Mouse (Mus musculus) CH12.LX (cell line): ENCODE results near the gene Gramd1b. TPM values are rescaled to one million over a fixed set of nuclear protein-coding genes. Genes with fewer than 3 reads are reported as not detected.

Experiments
- DNase-seq: peaks from one replicate; pipeline ENCODE4 v3.0.0-alpha.2; 2013; ENCODE audit errors: extremely low read depth
- H3K27ac ChIP-seq: 2 replicates; pipeline ENCODE4 v1.5.1; 2012; ENCODE audit warnings: low read depth, mild to moderate bottlenecking, control low read depth, moderate library complexity; ENCODE audit not compliant: insufficient read depth
- H3K27me3 ChIP-seq: replicated peaks from 2 replicates; pipeline ENCODE3; 2012; ENCODE audit warnings: inconsistent platforms
- H3K36me3 ChIP-seq, 2 experiments: replicated peaks in 1 of 2; 2 replicates each; pipeline versions ENCODE3 to v1.6.1; 2012; ENCODE audit warnings: inconsistent platforms in 1 of 2, low read length in 1 of 2, mild to moderate bottlenecking in 1 of 2, mixed read lengths in 1 of 2, moderate library complexity in 1 of 2; ENCODE audit not compliant: control insufficient read depth in 1 of 2, insufficient read depth in 1 of 2
- H3K4me1 ChIP-seq, 2 experiments: 2 replicates each; pipeline ENCODE4 v1.6.1; 2012; ENCODE audit warnings: inconsistent platforms in 1 of 2, moderate library complexity in 1 of 2; ENCODE audit not compliant: insufficient read depth in 2 of 2, control insufficient read depth in 1 of 2
- H3K4me2 ChIP-seq: 2 replicates; pipeline ENCODE4 v1.6.1; 2012; ENCODE audit warnings: low read depth, mild to moderate bottlenecking, control low read depth; ENCODE audit not compliant: poor library complexity, insufficient read depth, severe bottlenecking
- H3K4me3 ChIP-seq, 3 experiments: fragments of 150-350 bp in 1 of 3; sonication (generic) in 1 of 3; replicated peaks in 1 of 3; 2 replicates each; pipeline versions ENCODE3 to v1.5.1; 2011 to 2012; ENCODE audit warnings: low read depth in 2 of 3, low read length in 2 of 3, mild to moderate bottlenecking in 2 of 3, moderate library complexity in 2 of 3, control low read depth in 1 of 3, improper control_type of control experiment in 1 of 3, inconsistent platforms in 1 of 3, mixed read lengths in 1 of 3; ENCODE audit not compliant: poor library complexity in 1 of 3
- H3K79me2 ChIP-seq: replicated peaks from 2 replicates; pipeline ENCODE4 v1.6.1; 2012; ENCODE audit warnings: mild to moderate bottlenecking, moderate library complexity; ENCODE audit not compliant: control insufficient read depth, poor library complexity, insufficient read depth, severe bottlenecking; ENCODE audit errors: extremely low read depth
- H3K9ac ChIP-seq: 2 replicates; pipeline ENCODE4 v1.6.1; 2012; ENCODE audit warnings: low read depth, mild to moderate bottlenecking, control low read depth, moderate library complexity; ENCODE audit not compliant: insufficient read depth
- H3K9me3 ChIP-seq: replicated peaks from 2 replicates; pipeline ENCODE3; 2012; ENCODE audit warnings: low read length, inconsistent platforms, mixed read lengths
- BHLHE40 ChIP-seq: IDR thresholded peaks from 2 replicates; pipeline ENCODE4 v1.6.1; 2011; ENCODE audit warnings: mild to moderate bottlenecking, low read depth, low read length, improper control_type of control experiment
- CHD1 ChIP-seq: IDR thresholded peaks from 2 replicates; pipeline ENCODE4 v1.6.1; 2012; ENCODE audit warnings: low read depth, low read length, improper control_type of control experiment, inconsistent platforms
- CHD2 ChIP-seq: IDR thresholded peaks from 2 replicates; pipeline ENCODE4 v1.6.1; 2011; ENCODE audit warnings: low read length, improper control_type of control experiment
- CTCF ChIP-seq, 2 experiments: IDR thresholded peaks in 1 of 2; conservative IDR thresholded peaks in 1 of 2; 2 replicates each; pipeline ENCODE4 v1.5.1; 2011 to 2012; ENCODE audit warnings: low read depth in 2 of 2, low read length in 2 of 2, improper control_type of control experiment in 1 of 2, inconsistent platforms in 1 of 2, mild to moderate bottlenecking in 1 of 2, moderate library complexity in 1 of 2
- ELF1 ChIP-seq: IDR thresholded peaks from 2 replicates; pipeline ENCODE4 v1.6.1; 2014; ENCODE audit warnings: low read depth, mild to moderate bottlenecking, inconsistent platforms, low read length, improper control_type of control experiment
- EP300 ChIP-seq: IDR thresholded peaks from 2 replicates; pipeline ENCODE4 v1.6.1; 2011; ENCODE audit warnings: low read length, improper control_type of control experiment
- GABPA ChIP-seq: IDR thresholded peaks from 2 replicates; pipeline ENCODE4 v1.6.1; 2012; ENCODE audit warnings: low read depth, low read length, improper control_type of control experiment, inconsistent platforms; ENCODE audit not compliant: insufficient replicate concordance
- HCFC1 ChIP-seq: IDR thresholded peaks from 2 replicates; pipeline ENCODE4 v1.6.1; 2012; ENCODE audit warnings: low read depth, mild to moderate bottlenecking, inconsistent platforms, low read length, improper control_type of control experiment
- IRF4 ChIP-seq: IDR thresholded peaks from 2 replicates; pipeline ENCODE4 v1.6.1; 2014; ENCODE audit warnings: low read depth, mild to moderate bottlenecking, inconsistent platforms, low read length, improper control_type of control experiment
- JUND ChIP-seq: conservative IDR thresholded peaks from 2 replicates; pipeline ENCODE4 v1.6.1; 2011; ENCODE audit warnings: low read depth, low read length, improper control_type of control experiment
- KAT2A ChIP-seq: IDR thresholded peaks from 2 replicates; pipeline ENCODE4 v1.6.1; 2012; ENCODE audit warnings: low read length, improper control_type of control experiment, inconsistent platforms; ENCODE audit not compliant: insufficient replicate concordance
- MAFK ChIP-seq: IDR thresholded peaks from 2 replicates; pipeline ENCODE4 v1.6.1; 2011; ENCODE audit warnings: low read length, improper control_type of control experiment; ENCODE audit not compliant: insufficient replicate concordance
- MEF2A ChIP-seq: IDR thresholded peaks from 2 replicates; pipeline ENCODE4 v1.6.1; 2014; ENCODE audit warnings: low read depth, mild to moderate bottlenecking, inconsistent platforms, low read length, improper control_type of control experiment, borderline replicate concordance
- MYC ChIP-seq: IDR thresholded peaks from 2 replicates; pipeline ENCODE4 v1.6.1; 2011; ENCODE audit warnings: low read depth, mild to moderate bottlenecking, improper control_type of control experiment, low read length
- PAX5 ChIP-seq: IDR thresholded peaks from 2 replicates; pipeline ENCODE4 v1.6.1; 2012; ENCODE audit warnings: low read length, inconsistent platforms, mixed read lengths
- POLR2A ChIP-seq: IDR thresholded peaks from 2 replicates; pipeline ENCODE4 v1.6.1; 2011; ENCODE audit warnings: low read depth, mild to moderate bottlenecking, improper control_type of control experiment, low read length
- RAD21 ChIP-seq: IDR thresholded peaks from 2 replicates; pipeline ENCODE4 v1.6.1; 2011; ENCODE audit warnings: low read depth, mild to moderate bottlenecking, low read length, improper control_type of control experiment, moderate library complexity
- RCOR1 ChIP-seq: conservative IDR thresholded peaks from 2 replicates; pipeline ENCODE4 v1.6.1; 2012; ENCODE audit warnings: low read depth, mild to moderate bottlenecking, inconsistent platforms, low read length, improper control_type of control experiment
- SIN3A ChIP-seq: IDR thresholded peaks from 2 replicates; pipeline ENCODE4 v1.6.1; 2012; ENCODE audit warnings: low read length, improper control_type of control experiment, inconsistent platforms
- SMC3 ChIP-seq: IDR thresholded peaks from 2 replicates; pipeline ENCODE4 v1.6.1; 2011; ENCODE audit warnings: low read depth, low read length, improper control_type of control experiment
- TBP ChIP-seq: conservative IDR thresholded peaks from 2 replicates; pipeline ENCODE4 v1.6.1; 2011; ENCODE audit warnings: low read depth, low read length, improper control_type of control experiment
- TCF12 ChIP-seq: IDR thresholded peaks from 2 replicates; pipeline ENCODE4 v1.6.1; 2014; ENCODE audit warnings: low read depth, mild to moderate bottlenecking, inconsistent platforms, low read length, improper control_type of control experiment
- USF2 ChIP-seq: conservative IDR thresholded peaks from 2 replicates; pipeline ENCODE4 v1.6.1; 2011; ENCODE audit warnings: low read depth, low read length, improper control_type of control experiment
- ZC3H11A ChIP-seq: IDR thresholded peaks from 2 replicates; pipeline ENCODE4 v1.6.1; 2012; ENCODE audit warnings: low read depth, mild to moderate bottlenecking, inconsistent platforms, low read length, improper control_type of control experiment
- ZKSCAN1 ChIP-seq: IDR thresholded peaks from 2 replicates; pipeline ENCODE4 v1.6.1; 2012; ENCODE audit warnings: low read depth, inconsistent platforms, low read length, improper control_type of control experiment, borderline replicate concordance
- ZMIZ1 ChIP-seq: IDR thresholded peaks from 2 replicates; pipeline ENCODE4 v1.6.1; 2012; ENCODE audit warnings: low read depth, mild to moderate bottlenecking, inconsistent platforms, low read length, improper control_type of control experiment
- ZNF384 ChIP-seq: IDR thresholded peaks from 2 replicates; pipeline ENCODE4 v1.6.1; 2012; ENCODE audit warnings: low read depth, low read length, improper control_type of control experiment, inconsistent platforms
- dilution Hi-C: fragments of 300-500 bp; cut with MboI; formaldehyde crosslinking; loops from 2 replicates; pipeline ENCODE4 v1.14.3; 2020; ENCODE audit warnings: low sequenced_read_pairs; ENCODE audit not compliant: extremely low pct_unique_long_range_greater_than_20kb, extremely low pct_ligation_motif_present
- in situ Hi-C: fragments of 300-500 bp; cut with MboI; formaldehyde crosslinking; loops from 3 replicates; pipeline ENCODE4 v1.14.3; 2019; ENCODE audit warnings: low sequenced_read_pairs, low pct_ligation_motif_present, low pct_unique_long_range_greater_than_20kb, mixed read lengths
- polyA plus RNA-seq: library from polyadenylated mRNA; unstranded; fragments of >175 nt; gene quantifications from 2 replicates; pipeline ENCODE4 v1.2.1, GENCODE M21; 2012; ENCODE audit warnings: low read depth; ENCODE audit not compliant: insufficient read length
- total RNA-seq, 2 experiments: library from RNA; depleted of rRNA; stranded (reverse); fragments of 300-350 nt in 1 of 2; fragments of >200 nt in 1 of 2; gene quantifications; 2 replicates each; pipeline ENCODE4 v1.2.3; 2012 to 2014

Gramd1b gene
- total and polyA plus RNA-seq, 3 experiments: 13.3 to 40.8 (median 16.7) TPM

GRCm38 (mm10) chr9:40478146-40478900 lies 52.9 kb downstream of the Gramd1b start:
- no peaks in the 10 kb centered on the region for H3K27me3 ChIP-seq
- H3K27ac ChIP-seq: no peak overlapping the region
- no peak overlapping the region for H3K4me3 ChIP-seq
- TF ChIP-seq ZKSCAN1 (no peak), RAD21 (no peak), ELF1 (no peak), KAT2A (no peak), POLR2A (no peak), CTCF (conservative IDR thresholded peaks at IDR 0.05 in 1 of 2, IDR thresholded peaks at IDR 0.05 in 1 of 2; ENCODE audit: low read depth in 2 of 2, low read length in 2 of 2) (no peak), TCF12 (no peak), MEF2A (no peak), ZC3H11A (no peak), EP300 (no peak), CHD2 (no peak), PAX5 (no peak), MAFK (no peak), HCFC1 (no peak), GABPA (no peak)
- TF ChIP-seq, all 38 proteins: peak for 0
- Histone ChIP-seq H3K36me3 (no peaks in the 10 kb centered on the region), H3K4me1 (peaks cover 5 to 13% of the 10 kb centered on the region in 2 experiments; a peak in 3 of 4 replicates), H3K4me2 (no peak overlapping the region), H3K9ac (no peak overlapping the region), H3K79me2 (no peaks in the 10 kb centered on the region), H3K9me3 (no peaks in the 10 kb centered on the region)
- in situ Hi-C loops: no loop called here
- dilution Hi-C loops: no loop called here
- DNase-seq: no peak

GRCm38 (mm10) chr9:40477611-40478010 lies 53.6 kb downstream of the Gramd1b start:
- Histone ChIP-seq H3K79me2 (no peaks in the 10 kb centered on the region), H3K4me2 (no peak overlapping the region), H3K36me3 (no peaks in the 10 kb centered on the region), H3K9ac (no peak overlapping the region), H3K4me1 (peaks cover 3 to 11% of the 10 kb centered on the region in 2 experiments; a peak in 2 of 4 replicates), H3K27ac (no peak overlapping the region), H3K4me3 (no peak overlapping the region), H3K9me3 (no peaks in the 10 kb centered on the region), H3K27me3 (peaks cover 2% of the 10 kb centered on the region)
- dilution Hi-C loops (no loop called here), in situ Hi-C loops (no loop called here)
- DNase-seq: no peak
- TF ChIP-seq POLR2A: no peak
- TF ChIP-seq JUND: no peak
- TF ChIP-seq MYC: no peak
- TF ChIP-seq TBP: no peak
- TF ChIP-seq ZNF384: no peak
- no peak for TF ChIP-seq CTCF (conservative IDR thresholded peaks at IDR 0.05 in 1 of 2, IDR thresholded peaks at IDR 0.05 in 1 of 2; ENCODE audit: low read depth in 2 of 2, low read length in 2 of 2)
- TF ChIP-seq ZC3H11A: no peak
- no peak for TF ChIP-seq KAT2A
- TF ChIP-seq IRF4: no peak
- no peak for TF ChIP-seq BHLHE40
- no peak for TF ChIP-seq SMC3
- no peak for TF ChIP-seq RCOR1
- no peak for TF ChIP-seq ELF1
- TF ChIP-seq SIN3A: no peak
- TF ChIP-seq ZKSCAN1: no peak
- TF ChIP-seq MAFK: no peak
- TF ChIP-seq USF2: no peak
- no peak for TF ChIP-seq ZMIZ1
- no peak for TF ChIP-seq CHD2
- no peak for TF ChIP-seq CHD1
